Mouse (Mus musculus) lung, adult 2 months (tissue): ENCODE measurements around the gene Opn4. TPM values are rescaled to one million over a fixed set of nuclear protein-coding genes. Genes with fewer than 3 reads are reported as not detected.

ENCODE experiments used
- DNase-seq: peaks from one replicate; pipeline ENCODE4 v3.0.0; 2022
- H3K4me1 ChIP-seq: fragments of 200-500 bp; 2 replicates; pipeline ENCODE4 v1.6.1; 2011; ENCODE audit warnings: low read length; ENCODE audit not compliant: control insufficient read depth, insufficient read depth
- H3K4me3 ChIP-seq: fragments of 200-500 bp; replicated peaks from 2 replicates; pipeline ENCODE3; 2011; ENCODE audit warnings: low read depth, mild to moderate bottlenecking, control low read depth, low read length; ENCODE audit errors: extremely low read depth
- CTCF ChIP-seq: fragments of 200-500 bp; IDR thresholded peaks from 2 replicates; pipeline ENCODE4 v1.5.1; 2011; ENCODE audit warnings: mild to moderate bottlenecking, low read length, control low read depth; ENCODE audit not compliant: insufficient read depth
- POLR2A ChIP-seq: fragments of 200-500 bp; IDR thresholded peaks from 2 replicates; pipeline ENCODE4 v1.6.1; 2011; ENCODE audit warnings: low read depth, mild to moderate bottlenecking, control low read depth, low read length, borderline replicate concordance; ENCODE audit errors: extremely low read depth
- WGBS: fragments of 180-500 bp; shearing (Covaris S2); methylation state at CpG from one replicate; pipeline ENCODE4 v1.1.7; 2018; 5-methylcytosine and 5-hydroxymethylcytosine counted together
- polyA plus RNA-seq: library from polyadenylated mRNA; depleted of rRNA; stranded (reverse); fragments of >200 nt; gene quantifications from 2 replicates; pipeline ENCODE4 v1.2.3, GENCODE M21; 2012

Opn4 gene
- polyA plus RNA-seq, 1 experiment: not detected

GRCm38 (mm10) chr14:34620611-34621376, 20.9 kb upstream of the Opn4 start:
- no peak for TF ChIP-seq POLR2A
- TF ChIP-seq CTCF: peak; percentile 82
- peaks cover 3% of the 10 kb centered on the region; the same call in 1 of the 2 replicates for H3K4me1 ChIP-seq
- WGBS: 29% methylated on average over 10 of the region's 10 CpGs
- peak; percentile 27 for DNase-seq
- no peak overlapping the region for H3K4me3 ChIP-seq

DNA sequence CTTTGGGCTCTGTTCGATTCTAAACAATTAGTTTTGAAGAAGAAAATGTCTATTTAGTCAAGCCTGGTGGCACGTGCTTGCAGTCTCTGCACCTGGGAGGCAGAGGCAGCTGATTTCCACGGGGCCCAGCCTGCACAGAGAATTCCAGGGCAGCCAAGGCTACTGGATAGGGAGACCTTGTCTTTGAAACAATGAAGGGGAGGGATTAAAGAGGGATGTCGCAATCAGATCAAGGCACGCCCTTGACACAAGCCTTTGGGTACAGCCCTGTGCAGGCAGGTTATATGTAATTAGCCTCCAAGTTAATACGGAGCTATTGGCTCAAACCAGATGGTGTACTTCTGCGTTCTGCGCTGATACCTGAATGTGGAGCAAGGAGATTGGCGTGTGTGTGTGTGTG, 18.9 kb upstream of the Opn4 start:
- no peak for DNase-seq
- WGBS: 41% methylated on average over 9 of the region's 9 CpGs
- no peak for TF ChIP-seq CTCF
- TF ChIP-seq POLR2A: no peak

DNA sequence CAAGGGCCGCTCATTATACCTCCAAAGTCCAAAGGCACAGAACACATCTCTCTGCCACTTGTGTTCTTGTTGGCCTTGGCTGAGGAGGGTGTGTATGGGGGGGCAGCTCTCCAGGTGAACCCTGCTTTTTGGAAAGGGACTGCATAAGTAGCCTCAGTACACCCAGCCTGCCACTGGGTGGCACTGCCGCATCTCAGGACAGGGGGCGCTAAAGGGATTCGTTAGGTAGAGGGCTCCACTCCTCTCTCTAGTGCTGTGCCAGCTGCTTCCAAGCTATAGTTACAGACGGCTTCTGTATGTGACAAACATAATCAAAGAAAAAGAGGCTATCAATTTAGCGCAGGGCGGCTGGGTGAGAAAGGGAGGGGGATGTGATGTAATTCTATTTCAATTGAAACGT, 16.9 kb upstream of the Opn4 start:
- peak; percentile 96 for TF ChIP-seq CTCF
- TF ChIP-seq POLR2A: no peak
- Histone ChIP-seq H3K4me1 (no peaks in the 10 kb centered on the region), H3K4me3 (no peak overlapping the region)
- DNase-seq: peak; percentile 81
- 3% methylated on average over 8 of the region's 8 CpGs for WGBS

More for the DNA sequence above, 18.9 kb upstream of the Opn4 start:
- H3K4me1 ChIP-seq: peaks cover 3% of the 10 kb centered on the region; the same call in 1 of the 2 replicates
- H3K4me3 ChIP-seq: no peak overlapping the region

- H3K4me1 ChIP-seq: no peaks in the 10 kb centered on the region
- TF ChIP-seq POLR2A (no peak), CTCF (no peak)
- no peak overlapping the region for H3K4me3 ChIP-seq
- no peak for DNase-seq
- 48% methylated on average over 4 of the region's 4 CpGs for WGBS
Observed at GRCm38 (mm10) chr14:34615625-34616024, 15.7 kb upstream of the Opn4 start.

- no peak overlapping the region for H3K4me3 ChIP-seq
- no peak for DNase-seq
- WGBS: 2% methylated on average over 13 of the region's 13 CpGs
- TF ChIP-seq CTCF: no peak
- TF ChIP-seq POLR2A: no peak
- no peaks in the 10 kb centered on the region for H3K4me1 ChIP-seq
Observed at GRCm38 (mm10) chr14:34615082-34615481, 15.1 kb upstream of the Opn4 start.

- H3K4me3 ChIP-seq: no peak overlapping the region
- H3K4me1 ChIP-seq: no peaks in the 10 kb centered on the region
- DNase-seq: no peak
- TF ChIP-seq CTCF: no peak
- TF ChIP-seq POLR2A: no peak
- WGBS: 26% methylated on average over 15 of the region's 15 CpGs
Observed at GRCm38 (mm10) chr14:34614551-34614950, 14.6 kb upstream of the Opn4 start.

DNA sequence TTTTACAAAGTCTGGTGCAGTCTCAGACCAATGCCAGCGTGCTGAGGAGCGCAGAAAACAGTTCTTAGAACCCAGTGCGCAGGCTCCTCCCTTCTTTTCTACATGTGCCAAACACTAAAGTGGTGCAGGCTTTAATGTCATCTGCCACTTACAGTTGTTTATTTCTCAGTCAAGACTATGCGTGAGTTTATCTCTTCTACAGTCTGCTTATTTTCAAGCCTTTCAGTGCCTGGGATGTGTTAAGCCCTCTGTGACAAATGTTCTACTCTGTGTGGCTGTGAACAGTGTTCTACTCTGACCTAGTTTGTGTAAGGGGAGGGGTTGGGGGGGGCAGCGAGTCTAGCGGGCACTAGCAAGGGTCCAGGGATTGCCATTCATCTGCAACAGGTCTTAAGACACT, 13.6 kb upstream of the Opn4 start:
- WGBS: 44% methylated on average over 6 of the region's 6 CpGs
- TF ChIP-seq POLR2A: no peak
- no peak for TF ChIP-seq CTCF

GRCm38 (mm10) chr14:34612222-34612621, 12.3 kb upstream of the Opn4 start:
- 44% methylated on average over 4 of the region's 4 CpGs for WGBS
- no peak for DNase-seq
- no peak overlapping the region for H3K4me3 ChIP-seq
- no peaks in the 10 kb centered on the region for H3K4me1 ChIP-seq
- TF ChIP-seq POLR2A (no peak), CTCF (0 out of 2 replicates have a peak, but pooled peaks have one; percentile 9)

More for the DNA sequence above, 13.6 kb upstream of the Opn4 start:
- no peaks in the 10 kb centered on the region for H3K4me1 ChIP-seq
- no peak for DNase-seq
- no peak overlapping the region for H3K4me3 ChIP-seq

DNA sequence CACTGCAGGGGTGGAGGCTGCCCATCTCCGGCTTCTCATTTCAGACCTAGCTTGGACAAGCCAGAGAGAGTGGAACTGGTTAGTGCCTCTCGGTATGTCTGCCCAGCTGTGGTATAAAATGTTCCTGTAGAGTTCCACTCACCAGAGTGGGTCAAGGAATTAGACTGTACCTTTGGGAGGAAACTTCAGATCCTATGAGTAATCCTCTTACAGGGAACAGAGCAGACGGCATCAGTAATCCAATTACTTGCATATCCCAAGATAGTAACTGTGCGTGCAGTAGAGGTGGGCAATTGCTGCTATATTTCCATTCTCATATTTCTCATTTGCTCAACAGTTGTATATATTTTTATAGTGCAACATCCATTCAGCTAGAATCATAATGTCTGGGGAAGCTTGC, 11.6 kb upstream of the Opn4 start:
- Histone ChIP-seq H3K4me1 (no peaks in the 10 kb centered on the region), H3K4me3 (no peak overlapping the region)
- TF ChIP-seq POLR2A: no peak
- TF ChIP-seq CTCF: no peak
- DNase-seq: no peak
- WGBS: 90% methylated on average over 4 of the region's 4 CpGs

DNA sequence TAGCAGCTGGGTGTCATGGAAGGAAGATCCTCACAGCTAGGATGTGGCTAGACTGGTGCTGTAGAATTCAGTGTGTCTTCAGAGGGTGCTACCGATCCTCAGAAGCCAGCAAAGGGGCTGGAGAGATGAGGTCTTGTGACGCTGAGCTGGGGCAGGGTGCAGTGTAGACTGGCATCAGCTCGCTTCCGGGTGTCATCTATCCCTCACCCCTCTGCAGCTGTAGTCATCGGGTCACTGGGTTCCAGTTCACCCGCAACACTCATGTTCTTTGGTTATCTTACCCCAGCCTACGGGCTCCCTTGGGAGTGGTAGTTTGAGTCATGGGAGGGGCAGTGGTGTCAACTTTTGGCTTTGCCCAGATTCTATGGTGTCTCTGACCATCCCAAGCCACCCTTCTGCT, 2.0 kb upstream of the Opn4 start:
- no peak for DNase-seq
- H3K4me1 ChIP-seq: no peaks in the 10 kb centered on the region
- no peak for TF ChIP-seq POLR2A
- no peak for TF ChIP-seq CTCF
- 90% methylated on average over 7 of the region's 7 CpGs for WGBS
- H3K4me3 ChIP-seq: no peak overlapping the region
